Mouse (Mus musculus): ENCODE measurements at regions not wholly inside any gene's neighbourhood (a gene's known extent, or its start where the extent isn't known, plus 50 kb on each side); places are given as distances from the start of the nearest gene placed in this dataset.

- TF ChIP-seq POLR2A (IDR thresholded peaks at IDR 0.05; ENCODE audit: insufficient read depth, low read depth, low read length) (no peak), CTCF (IDR thresholded peaks at IDR 0.05; ENCODE audit: insufficient read depth, low read depth, low read length) (no peak)
Measured at GRCm38 (mm10) chr8:34729585-34729984, 618.0 kb upstream of the Gm10131 start.
